Mouse (Mus musculus): ENCODE data around the gene Ctsa. TPM values are rescaled to one million over a fixed set of nuclear protein-coding genes. Genes with fewer than 3 reads are reported as not detected.

The Ctsa gene
- 161 TPM for polyA plus RNA-seq (2015; fragmentation: Illumina TruSeq; extraction: RNeasy Lipid Tissue Mini Kit (QIAGEN cat#74804); ENCODE audit: insufficient read depth, low replicate concordance)

DNA sequence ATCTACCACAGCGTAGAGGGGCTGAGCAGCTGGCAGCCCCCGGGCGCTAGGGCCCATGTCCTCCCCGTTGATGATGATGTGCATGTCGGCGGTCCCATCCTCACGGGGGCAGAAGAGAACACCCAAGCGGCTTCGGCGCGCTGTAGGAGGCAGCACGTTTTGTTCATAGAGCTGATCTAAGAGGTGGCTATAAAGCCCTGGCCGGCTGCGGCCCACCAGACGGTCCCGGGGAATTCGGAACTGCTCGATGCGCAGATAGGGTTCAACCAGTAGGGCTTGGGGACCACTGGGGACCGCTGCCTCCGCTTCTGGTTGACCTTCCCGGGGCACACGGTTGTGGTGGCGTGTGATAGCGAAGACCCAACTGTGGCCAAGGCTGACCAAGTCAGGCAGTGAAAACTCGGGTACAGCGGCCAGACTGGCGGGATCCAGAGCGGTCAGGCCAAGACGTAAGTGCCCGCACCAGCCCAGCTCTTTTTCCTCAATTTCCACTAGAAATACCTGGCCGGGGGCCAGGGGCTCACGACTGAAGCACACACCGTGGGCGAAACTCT is at the start of gene Ctsa:
Gene Ctsa, plus strand, starts transcription at position 126 of the 554 bp plus-strand sequence.

GRCm38 (mm10) chr2:164785481-164786387 is 46.9 kb upstream of the Ctsa start, which contains the start of gene Snx21:
Gene Snx21 (plus strand): TSS chr2:164785823.

DNA sequence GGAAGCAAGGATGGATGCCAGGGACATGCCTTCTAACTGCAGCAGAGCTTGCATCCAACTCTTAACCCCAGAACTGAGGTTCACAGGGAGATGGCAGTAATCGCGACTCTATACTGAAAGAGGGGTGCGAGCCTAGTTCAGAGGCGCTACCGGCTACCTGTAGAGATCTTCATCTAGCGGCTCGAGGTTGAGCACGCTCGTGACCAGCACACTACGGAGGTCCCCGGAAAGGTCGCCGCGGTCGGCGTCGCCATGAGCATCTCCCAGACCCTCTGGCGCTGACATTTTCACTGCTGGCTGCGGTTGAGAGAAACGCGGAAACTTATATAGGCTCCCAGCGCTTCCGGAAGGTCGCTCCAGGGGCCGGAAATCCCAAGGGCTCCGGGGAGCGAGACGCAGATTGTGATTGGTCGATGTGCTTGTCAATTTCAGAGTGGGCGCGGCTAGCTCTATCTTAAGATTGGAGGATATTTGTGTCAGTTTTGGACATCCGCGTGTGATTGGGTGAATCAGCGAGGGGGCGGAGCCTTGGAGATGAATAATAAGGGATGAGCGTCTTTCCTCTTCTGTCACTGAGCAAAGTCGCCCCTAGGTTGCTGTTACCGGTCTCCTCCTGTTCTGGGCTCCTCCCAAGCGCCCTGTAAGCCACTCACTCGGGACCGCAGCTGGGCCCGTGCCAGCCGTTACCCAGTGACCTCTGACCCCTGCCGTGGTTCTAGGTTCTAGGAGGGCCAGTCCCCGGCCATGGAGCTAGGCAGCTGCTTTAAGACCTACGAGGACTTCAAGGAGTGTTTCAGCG is 27.9 kb upstream of the Ctsa start, which contains the start of the genes Acot8 and Zswim3:
Gene Acot8, minus strand, starts transcription at position 350 of the 799 bp plus-strand sequence.
Gene Zswim3, plus strand, starts transcription at position 566 of the 799 bp plus-strand sequence.

DNA sequence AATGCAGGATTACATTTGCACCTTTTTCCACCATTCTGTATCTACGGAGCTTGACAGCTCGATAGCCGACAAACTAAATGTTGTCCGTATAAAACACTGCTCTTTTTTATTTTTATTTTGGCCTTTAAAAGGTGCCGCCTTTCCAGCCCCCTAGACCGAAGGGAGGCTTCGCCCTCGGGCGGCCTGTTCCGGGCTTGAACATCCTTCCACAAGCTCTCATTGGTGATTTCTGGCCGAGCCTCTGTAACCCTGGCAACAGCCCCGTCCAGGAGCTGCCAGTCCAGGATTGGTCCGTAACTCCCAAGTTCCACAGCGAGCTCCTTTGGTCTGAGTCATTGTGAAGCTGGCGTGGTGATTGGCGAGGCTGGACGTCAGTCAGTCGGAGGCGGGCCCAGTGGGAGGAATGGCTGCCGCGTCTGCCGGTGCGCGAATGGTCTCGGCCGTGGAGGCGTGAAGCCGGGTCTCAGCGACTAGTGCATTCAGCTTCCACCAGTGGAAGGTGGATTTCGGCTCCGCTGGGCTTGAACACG is 10.0 kb upstream of the Ctsa start, which contains the start of gene Zswim1:
Gene Zswim1, plus strand, starts transcription at position 51 of the 530 bp plus-strand sequence.

GRCm38 (mm10) chr2:164828437-164828836 is 4.2 kb upstream of the Ctsa start, which contains the start of gene Spata25:
Gene Spata25 (minus strand): TSS chr2:164828537.

DNA sequence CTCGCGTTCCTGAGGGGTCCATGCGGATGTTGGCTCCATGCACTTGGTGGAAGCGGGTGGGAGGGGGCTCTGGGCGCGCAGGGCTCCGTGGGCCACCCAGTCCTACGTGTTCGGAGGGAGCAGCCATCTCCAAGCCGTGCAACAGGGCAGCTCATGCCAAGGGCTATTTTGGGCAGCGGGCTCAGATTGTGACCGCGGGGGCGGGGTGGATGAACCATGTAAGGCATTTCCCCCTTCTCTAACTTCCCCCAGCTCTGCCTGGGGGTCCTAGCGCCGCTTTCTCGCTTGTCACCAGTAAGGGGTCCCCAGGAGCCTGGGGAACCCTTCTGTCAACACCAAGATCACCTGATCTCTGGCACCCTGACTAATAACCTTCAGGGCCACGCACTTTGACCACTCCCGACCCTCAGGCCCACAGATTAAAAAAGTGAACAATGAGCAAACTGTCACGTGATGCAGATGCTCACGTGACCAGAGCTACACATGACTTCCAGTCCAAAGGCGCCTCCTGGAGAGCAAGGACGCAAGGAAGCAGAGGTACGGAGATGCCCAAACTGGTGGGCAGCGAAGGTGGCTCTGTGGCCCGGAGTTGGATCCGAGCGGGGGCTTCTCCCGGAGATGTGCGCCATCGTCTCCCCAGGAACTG is 764 bp downstream of the Ctsa start, which contains the start of gene Neurl2:
Gene Neurl2, minus strand, starts transcription at position 143 of the 646 bp plus-strand sequence.

DNA sequence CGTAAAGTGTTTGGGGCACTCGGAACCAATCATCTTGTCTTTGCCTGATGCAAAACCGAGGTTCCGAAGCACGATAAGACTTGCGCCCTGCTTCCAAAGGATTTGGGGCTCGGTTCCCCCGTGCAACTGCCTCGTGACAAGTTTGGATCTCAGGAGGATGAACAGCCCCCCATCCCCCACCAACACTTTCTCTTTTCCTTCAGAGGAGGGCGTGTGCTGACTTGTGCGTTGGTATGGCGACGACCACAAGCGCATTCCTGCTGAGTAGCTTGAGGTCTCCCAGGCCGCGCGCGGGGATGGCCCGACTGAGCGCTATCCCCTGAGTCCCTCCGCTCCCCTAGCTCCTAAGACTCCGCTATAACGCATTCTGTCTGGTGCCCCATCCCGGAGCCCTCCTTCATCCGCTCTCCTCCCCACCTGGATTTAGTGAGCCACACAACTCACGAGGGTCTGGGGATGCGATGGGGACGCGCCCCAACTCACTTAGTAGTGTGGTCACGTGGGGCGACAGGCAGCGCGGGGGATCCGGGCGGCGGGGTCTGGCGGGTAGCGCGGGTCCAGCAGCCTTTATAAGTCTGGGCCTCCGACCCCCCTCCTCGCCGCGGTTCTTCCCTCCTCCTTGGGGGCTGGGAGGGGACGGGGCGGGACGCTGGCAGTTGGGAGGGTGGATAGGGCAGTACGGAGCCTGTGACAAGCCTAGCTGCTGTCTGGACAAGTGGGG is 24.6 kb downstream of the Ctsa start, which contains the start of gene Pltp:
Gene Pltp, minus strand, starts transcription at position 611 of the 721 bp plus-strand sequence.

DNA sequence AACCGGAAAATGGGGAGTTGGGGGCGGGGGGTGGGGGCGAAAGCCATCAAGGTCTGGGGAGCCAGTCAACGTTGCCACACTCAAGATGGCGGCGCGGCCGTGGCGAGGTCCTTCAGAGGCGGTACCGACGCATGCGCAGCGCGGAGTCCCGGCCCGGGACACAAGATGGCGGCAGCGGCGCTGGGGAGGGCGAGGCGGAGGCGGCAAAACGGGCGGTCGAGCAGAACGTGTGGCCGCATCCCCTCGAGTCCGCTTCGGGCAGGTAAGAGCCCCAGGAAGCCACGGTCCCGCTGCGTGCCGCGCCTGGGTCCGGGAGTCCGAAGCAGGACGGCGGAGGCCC is 46.5 kb downstream of the Ctsa start, which contains the start of gene Pcif1:
Gene Pcif1, plus strand, starts transcription at position 77 of the 340 bp plus-strand sequence.

Other genes starting within 250 kb of the Ctsa start
- gene Wfdc6a, start 247.4 kb upstream of the Ctsa start, polyA plus RNA-seq (2015; fragmentation: Illumina TruSeq; extraction: RNeasy Lipid Tissue Mini Kit (QIAGEN cat#74804); ENCODE audit: insufficient read depth, low replicate concordance): 0.44 TPM
- not detected for gene Eppin, start 239.3 kb upstream of the Ctsa start, polyA plus RNA-seq (2015; fragmentation: Illumina TruSeq; extraction: RNeasy Lipid Tissue Mini Kit (QIAGEN cat#74804); ENCODE audit: insufficient read depth, low replicate concordance)
- not detected for gene Wfdc6b, start 219.4 kb upstream of the Ctsa start, polyA plus RNA-seq (2015; fragmentation: Illumina TruSeq; extraction: RNeasy Lipid Tissue Mini Kit (QIAGEN cat#74804); ENCODE audit: insufficient read depth, low replicate concordance)
- not detected for gene Wfdc8, start 219.2 kb upstream of the Ctsa start, polyA plus RNA-seq (2015; fragmentation: Illumina TruSeq; extraction: RNeasy Lipid Tissue Mini Kit (QIAGEN cat#74804); ENCODE audit: insufficient read depth, low replicate concordance)
- gene Wfdc16, start 194.1 kb upstream of the Ctsa start, polyA plus RNA-seq (2015; fragmentation: Illumina TruSeq; extraction: RNeasy Lipid Tissue Mini Kit (QIAGEN cat#74804); ENCODE audit: insufficient read depth, low replicate concordance): not detected
- gene Wfdc10, start 176.8 kb upstream of the Ctsa start, polyA plus RNA-seq (2015; fragmentation: Illumina TruSeq; extraction: RNeasy Lipid Tissue Mini Kit (QIAGEN cat#74804); ENCODE audit: insufficient read depth, low replicate concordance): not detected
- not detected for gene Wfdc9, start 176.3 kb upstream of the Ctsa start, polyA plus RNA-seq (2015; fragmentation: Illumina TruSeq; extraction: RNeasy Lipid Tissue Mini Kit (QIAGEN cat#74804); ENCODE audit: insufficient read depth, low replicate concordance)
- not detected for gene Wfdc11, start 158.8 kb upstream of the Ctsa start, polyA plus RNA-seq (2015; fragmentation: Illumina TruSeq; extraction: RNeasy Lipid Tissue Mini Kit (QIAGEN cat#74804); ENCODE audit: insufficient read depth, low replicate concordance)
- not detected for gene Wfdc13, start 147.8 kb upstream of the Ctsa start, polyA plus RNA-seq (2015; fragmentation: Illumina TruSeq; extraction: RNeasy Lipid Tissue Mini Kit (QIAGEN cat#74804); ENCODE audit: insufficient read depth, low replicate concordance)
- not detected for gene Spint4, start 134.4 kb upstream of the Ctsa start, polyA plus RNA-seq (2015; fragmentation: Illumina TruSeq; extraction: RNeasy Lipid Tissue Mini Kit (QIAGEN cat#74804); ENCODE audit: insufficient read depth, low replicate concordance)
- not detected for gene Spint5, start 117.6 kb upstream of the Ctsa start, polyA plus RNA-seq (2015; fragmentation: Illumina TruSeq; extraction: RNeasy Lipid Tissue Mini Kit (QIAGEN cat#74804); ENCODE audit: insufficient read depth, low replicate concordance)
- 0.39 TPM for gene Wfdc3, start 86.9 kb upstream of the Ctsa start, polyA plus RNA-seq (2015; fragmentation: Illumina TruSeq; extraction: RNeasy Lipid Tissue Mini Kit (QIAGEN cat#74804); ENCODE audit: insufficient read depth, low replicate concordance)
- gene Dnttip1, start 86.9 kb upstream of the Ctsa start, polyA plus RNA-seq (2015; fragmentation: Illumina TruSeq; extraction: RNeasy Lipid Tissue Mini Kit (QIAGEN cat#74804); ENCODE audit: insufficient read depth, low replicate concordance): 16.4 TPM
- 44.2 TPM for gene Ube2c, start 63.0 kb upstream of the Ctsa start, polyA plus RNA-seq (2015; fragmentation: Illumina TruSeq; extraction: RNeasy Lipid Tissue Mini Kit (QIAGEN cat#74804); ENCODE audit: insufficient read depth, low replicate concordance)
- gene Tnnc2, start 52.9 kb upstream of the Ctsa start, polyA plus RNA-seq (2015; fragmentation: Illumina TruSeq; extraction: RNeasy Lipid Tissue Mini Kit (QIAGEN cat#74804); ENCODE audit: insufficient read depth, low replicate concordance): not detected
- gene Snx21, start 47.0 kb upstream of the Ctsa start, polyA plus RNA-seq (2015; fragmentation: Illumina TruSeq; extraction: RNeasy Lipid Tissue Mini Kit (QIAGEN cat#74804); ENCODE audit: insufficient read depth, low replicate concordance): 5.2 TPM
- 14.0 TPM for gene Acot8, start 28.0 kb upstream of the Ctsa start, polyA plus RNA-seq (2015; fragmentation: Illumina TruSeq; extraction: RNeasy Lipid Tissue Mini Kit (QIAGEN cat#74804); ENCODE audit: insufficient read depth, low replicate concordance)
- 5.5 TPM for gene Zswim3, start 27.8 kb upstream of the Ctsa start, polyA plus RNA-seq (2015; fragmentation: Illumina TruSeq; extraction: RNeasy Lipid Tissue Mini Kit (QIAGEN cat#74804); ENCODE audit: insufficient read depth, low replicate concordance)
- 4.9 TPM for gene Zswim1, start 10.2 kb upstream of the Ctsa start, polyA plus RNA-seq (2015; fragmentation: Illumina TruSeq; extraction: RNeasy Lipid Tissue Mini Kit (QIAGEN cat#74804); ENCODE audit: insufficient read depth, low replicate concordance)
- not detected for gene Spata25, start 4.3 kb upstream of the Ctsa start, polyA plus RNA-seq (2015; fragmentation: Illumina TruSeq; extraction: RNeasy Lipid Tissue Mini Kit (QIAGEN cat#74804); ENCODE audit: insufficient read depth, low replicate concordance)
- 0.99 TPM for gene Neurl2, start 583 bp downstream of the Ctsa start, polyA plus RNA-seq (2015; fragmentation: Illumina TruSeq; extraction: RNeasy Lipid Tissue Mini Kit (QIAGEN cat#74804); ENCODE audit: insufficient read depth, low replicate concordance)
- gene Pltp, start 24.8 kb downstream of the Ctsa start, polyA plus RNA-seq (2015; fragmentation: Illumina TruSeq; extraction: RNeasy Lipid Tissue Mini Kit (QIAGEN cat#74804); ENCODE audit: insufficient read depth, low replicate concordance): 10.2 TPM
- 21.7 TPM for gene Pcif1, start 46.4 kb downstream of the Ctsa start, polyA plus RNA-seq (2015; fragmentation: Illumina TruSeq; extraction: RNeasy Lipid Tissue Mini Kit (QIAGEN cat#74804); ENCODE audit: insufficient read depth, low replicate concordance)
- gene Zfp335, start 78.9 kb downstream of the Ctsa start, polyA plus RNA-seq (2015; fragmentation: Illumina TruSeq; extraction: RNeasy Lipid Tissue Mini Kit (QIAGEN cat#74804); ENCODE audit: insufficient read depth, low replicate concordance): 9.1 TPM
- gene Mmp9, start 107.9 kb downstream of the Ctsa start, polyA plus RNA-seq (2015; fragmentation: Illumina TruSeq; extraction: RNeasy Lipid Tissue Mini Kit (QIAGEN cat#74804); ENCODE audit: insufficient read depth, low replicate concordance): 17.7 TPM
- gene Slc12a5, start 127.9 kb downstream of the Ctsa start, polyA plus RNA-seq (2015; fragmentation: Illumina TruSeq; extraction: RNeasy Lipid Tissue Mini Kit (QIAGEN cat#74804); ENCODE audit: insufficient read depth, low replicate concordance): 2.0 TPM
- 44.6 TPM for gene Ncoa5, start 202.0 kb downstream of the Ctsa start, polyA plus RNA-seq (2015; fragmentation: Illumina TruSeq; extraction: RNeasy Lipid Tissue Mini Kit (QIAGEN cat#74804); ENCODE audit: insufficient read depth, low replicate concordance)
- 66.8 TPM for gene Cd40, start 222.8 kb downstream of the Ctsa start, polyA plus RNA-seq (2015; fragmentation: Illumina TruSeq; extraction: RNeasy Lipid Tissue Mini Kit (QIAGEN cat#74804); ENCODE audit: insufficient read depth, low replicate concordance)

Measured in spleen, adult 10 weeks (tissue).